Mouse (Mus musculus): ENCODE measurements at regions not wholly inside any gene's neighbourhood (a gene's known extent, or its start where the extent isn't known, plus 50 kb on each side); places are given as distances from the start of the nearest gene placed in this dataset.
"Not testable (repeated sequence)": the region's sequence is repeated elsewhere in the genome, so short reads cannot be mapped to it uniquely, and the experiment has no call there.

GRCm38 (mm10) chr10:118617291-118618044, 176.6 kb downstream of the Ifng start:
- WGBS: 80% methylated on average over 6 of the region's 6 CpGs
- no peaks in the 10 kb centered on the region for H3K27me3 ChIP-seq (ENCODE audit: control insufficient read depth, insufficient read depth, low read length)
- H3K4me1 ChIP-seq (ENCODE audit: control insufficient read depth, insufficient read depth, insufficient read length, low read length): no peaks in the 10 kb centered on the region
- TF ChIP-seq CTCF (IDR thresholded peaks at IDR 0.05; ENCODE audit: extremely low read depth, insufficient read length, insufficient replicate concordance, low read depth, low read length): no peak
- no peak for TF ChIP-seq POLR2A (IDR thresholded peaks at IDR 0.05; ENCODE audit: low read depth, low read length)
- H3K4me3 ChIP-seq (ENCODE audit: low read depth, low read length): no peak overlapping the region
- no peaks in the 10 kb centered on the region for H3K36me3 ChIP-seq (ENCODE audit: control insufficient read depth, insufficient read depth, low read length)
- no peak overlapping the region for H3K27ac ChIP-seq (ENCODE audit: insufficient read depth, low read depth, low read length)

GRCm38 (mm10) chr10:118618251-118618650, 177.4 kb downstream of the Ifng start:
- not testable (repeated sequence) for H3K36me3 ChIP-seq (ENCODE audit: control insufficient read depth, insufficient read depth, low read length); H3K4me3 ChIP-seq (ENCODE audit: low read depth, low read length); H3K27ac ChIP-seq (ENCODE audit: insufficient read depth, low read depth, low read length); H3K27me3 ChIP-seq (ENCODE audit: control insufficient read depth, insufficient read depth, low read length); H3K4me1 ChIP-seq (ENCODE audit: control insufficient read depth, insufficient read depth, insufficient read length, low read length)
- 97% methylated on average over 4 of the region's 4 CpGs for WGBS

- Histone ChIP-seq H3K36me3 (ENCODE audit: control insufficient read depth, insufficient read depth, low read length) (no peaks in the 10 kb centered on the region), H3K27me3 (ENCODE audit: control insufficient read depth, insufficient read depth, low read length) (no peaks in the 10 kb centered on the region), H3K4me1 (ENCODE audit: control insufficient read depth, insufficient read depth, insufficient read length, low read length) (no peaks in the 10 kb centered on the region), H3K27ac (ENCODE audit: insufficient read depth, low read depth, low read length) (no peak overlapping the region), H3K4me3 (ENCODE audit: low read depth, low read length) (no peak overlapping the region)
- TF ChIP-seq CTCF (IDR thresholded peaks at IDR 0.05; ENCODE audit: extremely low read depth, insufficient read length, insufficient replicate concordance, low read depth, low read length) (no peak), POLR2A (IDR thresholded peaks at IDR 0.05; ENCODE audit: low read depth, low read length) (no peak)
- 95% methylated on average over 10 of the region's 10 CpGs for WGBS
These were observed 178.1 kb downstream of the Ifng start for GRCm38 (mm10) chr10:118618766-118619600.

DNA sequence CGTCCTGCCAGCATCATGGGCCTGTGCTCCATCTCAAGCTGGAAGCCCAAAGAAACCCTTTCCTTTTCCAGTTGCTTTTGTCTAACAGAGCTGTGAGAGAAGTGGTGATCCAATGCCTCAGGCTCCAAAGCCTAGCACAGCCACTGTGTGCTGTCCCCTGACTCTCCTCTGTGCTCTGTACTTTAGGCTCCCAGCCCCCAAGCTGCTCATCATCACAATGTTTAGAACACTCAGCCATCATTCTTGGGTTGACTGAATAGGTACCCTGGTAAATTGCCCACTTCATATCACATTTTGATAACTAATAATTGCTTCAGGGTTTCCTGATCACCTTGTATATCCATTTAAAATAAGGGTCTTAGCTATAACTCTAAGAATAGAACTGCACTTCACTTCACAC, 178.8 kb downstream of the Ifng start:
- H3K27me3 ChIP-seq (ENCODE audit: control insufficient read depth, insufficient read depth, low read length): no peaks in the 10 kb centered on the region
- WGBS: 97% methylated on average over 1 of the region's 1 CpGs
- H3K4me3 ChIP-seq (ENCODE audit: low read depth, low read length): no peak overlapping the region
- H3K36me3 ChIP-seq (ENCODE audit: control insufficient read depth, insufficient read depth, low read length): no peaks in the 10 kb centered on the region
- no peaks in the 10 kb centered on the region for H3K4me1 ChIP-seq (ENCODE audit: control insufficient read depth, insufficient read depth, insufficient read length, low read length)
- no peak overlapping the region for H3K27ac ChIP-seq (ENCODE audit: insufficient read depth, low read depth, low read length)
- TF ChIP-seq POLR2A (IDR thresholded peaks at IDR 0.05; ENCODE audit: low read depth, low read length): no peak
- TF ChIP-seq CTCF (IDR thresholded peaks at IDR 0.05; ENCODE audit: extremely low read depth, insufficient read length, insufficient replicate concordance, low read depth, low read length): no peak

- Histone ChIP-seq H3K36me3 (ENCODE audit: control insufficient read depth, insufficient read depth, low read length) (no peaks in the 10 kb centered on the region), H3K4me3 (ENCODE audit: low read depth, low read length) (no peak overlapping the region), H3K27ac (ENCODE audit: insufficient read depth, low read depth, low read length) (no peak overlapping the region), H3K27me3 (ENCODE audit: control insufficient read depth, insufficient read depth, low read length) (no peaks in the 10 kb centered on the region), H3K4me1 (ENCODE audit: control insufficient read depth, insufficient read depth, insufficient read length, low read length) (no peaks in the 10 kb centered on the region)
- TF ChIP-seq CTCF (IDR thresholded peaks at IDR 0.05; ENCODE audit: extremely low read depth, insufficient read length, insufficient replicate concordance, low read depth, low read length): no peak
- no peak for TF ChIP-seq POLR2A (IDR thresholded peaks at IDR 0.05; ENCODE audit: low read depth, low read length)
These were observed 179.8 kb downstream of the Ifng start for GRCm38 (mm10) chr10:118620611-118621010.

GRCm38 (mm10) chr10:118621546-118621945, 180.7 kb downstream of the Ifng start:
- Histone ChIP-seq H3K27me3 (ENCODE audit: control insufficient read depth, insufficient read depth, low read length) (no peaks in the 10 kb centered on the region), H3K36me3 (ENCODE audit: control insufficient read depth, insufficient read depth, low read length) (no peaks in the 10 kb centered on the region), H3K4me3 (ENCODE audit: low read depth, low read length) (no peak overlapping the region), H3K4me1 (ENCODE audit: control insufficient read depth, insufficient read depth, insufficient read length, low read length) (no peaks in the 10 kb centered on the region), H3K27ac (ENCODE audit: insufficient read depth, low read depth, low read length) (no peak overlapping the region)
- no peak for TF ChIP-seq POLR2A (IDR thresholded peaks at IDR 0.05; ENCODE audit: low read depth, low read length)
- no peak for TF ChIP-seq CTCF (IDR thresholded peaks at IDR 0.05; ENCODE audit: extremely low read depth, insufficient read length, insufficient replicate concordance, low read depth, low read length)
- 86% methylated on average over 4 of the region's 4 CpGs for WGBS

DNA sequence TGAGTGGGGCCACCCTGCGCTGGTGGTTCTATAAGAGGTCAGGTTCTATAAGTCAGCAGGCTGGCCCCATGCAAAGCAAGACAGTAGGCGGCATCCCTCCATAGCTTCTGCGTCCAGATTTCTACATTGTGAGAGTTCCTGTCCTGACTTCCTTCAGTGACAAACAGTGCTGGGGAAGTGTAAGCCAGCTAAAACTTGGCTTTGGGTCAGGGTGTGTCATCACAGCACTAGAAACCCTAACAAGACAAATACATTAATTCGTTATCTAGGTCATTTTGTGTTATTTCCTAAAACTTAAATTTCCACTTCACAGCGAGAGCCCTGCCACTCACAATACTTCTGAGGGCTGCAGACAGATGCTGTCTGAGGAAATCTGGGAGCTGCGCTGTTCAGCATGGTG, 181.3 kb downstream of the Ifng start:
- no peak overlapping the region for H3K27ac ChIP-seq (ENCODE audit: insufficient read depth, low read depth, low read length)
- no peaks in the 10 kb centered on the region for H3K27me3 ChIP-seq (ENCODE audit: control insufficient read depth, insufficient read depth, low read length)
- H3K4me3 ChIP-seq (ENCODE audit: low read depth, low read length): no peak overlapping the region
- 82% methylated on average over 6 of the region's 6 CpGs for WGBS
- no peaks in the 10 kb centered on the region for H3K36me3 ChIP-seq (ENCODE audit: control insufficient read depth, insufficient read depth, low read length)
- no peaks in the 10 kb centered on the region for H3K4me1 ChIP-seq (ENCODE audit: control insufficient read depth, insufficient read depth, insufficient read length, low read length)
- TF ChIP-seq CTCF (IDR thresholded peaks at IDR 0.05; ENCODE audit: extremely low read depth, insufficient read length, insufficient replicate concordance, low read depth, low read length) (no peak), POLR2A (IDR thresholded peaks at IDR 0.05; ENCODE audit: low read depth, low read length) (no peak)
